Mouse (Mus musculus): ENCODE measurements around the gene Tbc1d8b. TPM values are rescaled to one million over a fixed set of nuclear protein-coding genes. Genes with fewer than 3 reads are reported as not detected.

Gene Tbc1d8b
- polyA plus RNA-seq, 1 experiment from 2014 or later, result 3.5 TPM

- Histone ChIP-seq H3K36me3 (ENCODE audit: inconsistent target) (no peaks in the 10 kb centered on the region), H3K27ac (no peak overlapping the region), H3K4me3 (ENCODE audit: inconsistent target) (no peak overlapping the region), H3K79me2 (ENCODE audit: inconsistent target) (no peaks in the 10 kb centered on the region)
- WGBS (ENCODE audit: missing documents), result 89% methylated on average over 2 of the region's 2 CpGs
These were observed 77.8 kb downstream of the Tbc1d8b start for GRCm38 (mm10) chrX:139762546-139762945.

GRCm38 (mm10) chrX:139769975-139770637, 85.3 kb downstream of the Tbc1d8b start:
- WGBS (ENCODE audit: missing documents), result 85% methylated on average over 12 of the region's 13 CpGs
- Histone ChIP-seq H3K79me2 (ENCODE audit: inconsistent target) (no peaks in the 10 kb centered on the region), H3K36me3 (ENCODE audit: inconsistent target) (no peaks in the 10 kb centered on the region), H3K27ac (no peak overlapping the region), H3K4me3 (ENCODE audit: inconsistent target) (no peak overlapping the region)

GRCm38 (mm10) chrX:139774309-139775083, 89.7 kb downstream of the Tbc1d8b start:
- WGBS (ENCODE audit: missing documents), result 29% methylated on average over 16 of the region's 18 CpGs
- no peak overlapping the region for H3K27ac ChIP-seq
- no peaks in the 10 kb centered on the region for H3K36me3 ChIP-seq (ENCODE audit: inconsistent target)
- H3K79me2 ChIP-seq (ENCODE audit: inconsistent target), result no peaks in the 10 kb centered on the region
- H3K4me3 ChIP-seq (ENCODE audit: inconsistent target), result no peak overlapping the region

GRCm38 (mm10) chrX:139775084-139775612, 90.4 kb downstream of the Tbc1d8b start:
- 57% methylated on average over 3 of the region's 7 CpGs for WGBS (ENCODE audit: missing documents)
- H3K27ac ChIP-seq, result no peak overlapping the region
- H3K79me2 ChIP-seq (ENCODE audit: inconsistent target), result no peaks in the 10 kb centered on the region
- H3K4me3 ChIP-seq (ENCODE audit: inconsistent target), result no peak overlapping the region
- no peaks in the 10 kb centered on the region for H3K36me3 ChIP-seq (ENCODE audit: inconsistent target)

- Histone ChIP-seq H3K36me3 (ENCODE audit: inconsistent target) (no peaks in the 10 kb centered on the region), H3K4me3 (ENCODE audit: inconsistent target) (no peak overlapping the region), H3K79me2 (ENCODE audit: inconsistent target) (no peaks in the 10 kb centered on the region), H3K27ac (no peak overlapping the region)
- 98% methylated on average over 4 of the region's 4 CpGs for WGBS (ENCODE audit: missing documents)
These were observed 92.6 kb downstream of the Tbc1d8b start for GRCm38 (mm10) chrX:139777357-139777756.

- Histone ChIP-seq H3K79me2 (ENCODE audit: inconsistent target) (no peaks in the 10 kb centered on the region), H3K36me3 (ENCODE audit: inconsistent target) (no peaks in the 10 kb centered on the region), H3K4me3 (ENCODE audit: inconsistent target) (no peak overlapping the region), H3K27ac (no peak overlapping the region)
- 78% methylated on average over 1 of the region's 1 CpGs for WGBS (ENCODE audit: missing documents)
These were observed 94.1 kb downstream of the Tbc1d8b start for GRCm38 (mm10) chrX:139778886-139779285.

- Histone ChIP-seq H3K36me3 (ENCODE audit: inconsistent target) (no peaks in the 10 kb centered on the region), H3K79me2 (ENCODE audit: inconsistent target) (no peaks in the 10 kb centered on the region), H3K4me3 (ENCODE audit: inconsistent target) (no peak overlapping the region), H3K27ac (no peak overlapping the region)
- 94% methylated on average over 2 of the region's 5 CpGs for WGBS (ENCODE audit: missing documents)
These were observed 94.6 kb downstream of the Tbc1d8b start for GRCm38 (mm10) chrX:139779401-139779800.

- H3K27ac ChIP-seq, result no peak overlapping the region
- H3K4me3 ChIP-seq (ENCODE audit: inconsistent target), result no peak overlapping the region
- H3K79me2 ChIP-seq (ENCODE audit: inconsistent target), result no peaks in the 10 kb centered on the region
- H3K36me3 ChIP-seq (ENCODE audit: inconsistent target), result no peaks in the 10 kb centered on the region
- 90% methylated on average over 3 of the region's 3 CpGs for WGBS (ENCODE audit: missing documents)
These were observed 96.2 kb downstream of the Tbc1d8b start for GRCm38 (mm10) chrX:139780988-139781387.

- 100% methylated on average over 1 of the region's 4 CpGs for WGBS (ENCODE audit: missing documents)
- Histone ChIP-seq H3K4me3 (ENCODE audit: inconsistent target) (no peak overlapping the region), H3K79me2 (ENCODE audit: inconsistent target) (no peaks in the 10 kb centered on the region), H3K27ac (no peak overlapping the region), H3K36me3 (ENCODE audit: inconsistent target) (no peaks in the 10 kb centered on the region)
These were observed 96.8 kb downstream of the Tbc1d8b start for GRCm38 (mm10) chrX:139781563-139781962.

- Histone ChIP-seq H3K36me3 (ENCODE audit: inconsistent target) (no peaks in the 10 kb centered on the region), H3K27ac (no peak within 1 kb of the TSS), H3K79me2 (ENCODE audit: inconsistent target) (no peaks in the 10 kb centered on the region), H3K4me3 (ENCODE audit: inconsistent target) (no peak within 1 kb of the TSS)
- WGBS (ENCODE audit: missing documents), result 73% methylated on average over 5 of the region's 6 CpGs
These were observed 97.7 kb downstream of the Tbc1d8b start, which contains the start of gene Ripply1 for GRCm38 (mm10) chrX:139782278-139783044. Gene Ripply1 (minus strand): TSS chrX:139782353.

GRCm38 (mm10) chrX:139783045-139783422, 98.2 kb downstream of the Tbc1d8b start:
- Histone ChIP-seq H3K27ac (no peak overlapping the region), H3K4me3 (ENCODE audit: inconsistent target) (no peak overlapping the region), H3K79me2 (ENCODE audit: inconsistent target) (no peaks in the 10 kb centered on the region), H3K36me3 (ENCODE audit: inconsistent target) (no peaks in the 10 kb centered on the region)
- 97% methylated on average over 3 of the region's 3 CpGs for WGBS (ENCODE audit: missing documents)

GRCm38 (mm10) chrX:139785764-139786163, 101.0 kb downstream of the Tbc1d8b start:
- Histone ChIP-seq H3K36me3 (ENCODE audit: inconsistent target) (no peaks in the 10 kb centered on the region), H3K79me2 (ENCODE audit: inconsistent target) (no peaks in the 10 kb centered on the region), H3K27ac (no peak overlapping the region), H3K4me3 (ENCODE audit: inconsistent target) (no peak overlapping the region)
- 15% methylated on average over 1 of the region's 1 CpGs for WGBS (ENCODE audit: missing documents)

GRCm38 (mm10) chrX:139794072-139794845, 109.5 kb downstream of the Tbc1d8b start:
- Histone ChIP-seq H3K79me2 (ENCODE audit: inconsistent target) (no peaks in the 10 kb centered on the region), H3K4me3 (ENCODE audit: inconsistent target) (no peak overlapping the region), H3K27ac (no peak overlapping the region), H3K36me3 (ENCODE audit: inconsistent target) (no peaks in the 10 kb centered on the region)
- WGBS (ENCODE audit: missing documents), result 91% methylated on average over 7 of the region's 7 CpGs

- Histone ChIP-seq H3K36me3 (ENCODE audit: inconsistent target) (no peaks in the 10 kb centered on the region), H3K79me2 (ENCODE audit: inconsistent target) (no peaks in the 10 kb centered on the region), H3K4me3 (ENCODE audit: inconsistent target) (no peak overlapping the region), H3K27ac (no peak overlapping the region)
- 27% methylated on average over 6 of the region's 6 CpGs for WGBS (ENCODE audit: missing documents)
These were observed 111.2 kb downstream of the Tbc1d8b start for GRCm38 (mm10) chrX:139796037-139796436.
